ENCODE assay signal across 8 mouse cellular contexts in genomic region chr13:44730939-44731551, GRCm38 (mm10). TPM values are rescaled to one million over a fixed set of nuclear protein-coding genes. Genes with fewer than 3 reads are reported as not detected.
DNase-seq lines count a peak whose midpoint lies in the region; ATAC-seq lines count a peak whose summit lies in the region.

No protein-coding gene starts in this region.

- peak overlapping the region; percentile 93 for H3K9ac ChIP-seq in heart, embryonic 14.5 days (ENCODE audit: low read length)
- H3K9ac ChIP-seq in liver, embryonic 13.5 days: peak overlapping the region; percentile 95
- H3K9ac ChIP-seq in stomach, embryonic 14.5 days (replicated peaks; ENCODE audit: low read depth, low read length): peak overlapping the region; percentile 77

- no peaks in the 10 kb centered on the region for H3K27me3 ChIP-seq in heart, embryonic 14.5 days (ENCODE audit: control insufficient read depth, insufficient read depth, low read length)
- H3K27me3 ChIP-seq in liver, embryonic 13.5 days: no peaks in the 10 kb centered on the region
- H3K27me3 ChIP-seq in stomach, embryonic 14.5 days (ENCODE audit: control insufficient read depth, insufficient read depth, low read length): no peaks in the 10 kb centered on the region

- DNase-seq in c-Kit-negative CD71-positive TER-119-positive erythroid progenitor cells, embryonic 14.5 days (ENCODE audit: low read depth, low spot score): peak; percentile 75
- peak; percentile 67 for DNase-seq in fibroblast of lung, adult 2 months (ENCODE audit: low read depth)
- peak; percentile 93 for DNase-seq in kidney, postnatal 14 days
- DNase-seq in liver, embryonic 13.5 days: peak; percentile 81
- DNase-seq in natural killer cell, adult 2 months (ENCODE audit: low spot score in 2 of 2): peak; percentile 91 to 92

- peaks cover 5 to 28% of the 10 kb centered on the region in 2 experiments for H3K4me1 ChIP-seq in heart, embryonic 14.5 days (ENCODE audit: control insufficient read depth in 2 of 2, insufficient read depth in 2 of 2, low read length in 2 of 2)
- peaks cover 48% of the 10 kb centered on the region for H3K4me1 ChIP-seq in liver, embryonic 13.5 days (replicated peaks)
- peaks cover 14% of the 10 kb centered on the region for H3K4me1 ChIP-seq in stomach, embryonic 14.5 days (ENCODE audit: control insufficient read depth, insufficient read depth, low read length)

- peak overlapping the region; percentile 78 for H3K4me2 ChIP-seq in heart, embryonic 14.5 days (ENCODE audit: low read length)
- H3K4me2 ChIP-seq in liver, embryonic 13.5 days: peak overlapping the region; percentile 98
- H3K4me2 ChIP-seq in stomach, embryonic 14.5 days (replicated peaks; ENCODE audit: low read depth, low read length): peak overlapping the region; percentile 85

- no peaks in the 10 kb centered on the region for H3K9me3 ChIP-seq in heart, embryonic 14.5 days (ENCODE audit: control insufficient read depth, low read length)
- no peaks in the 10 kb centered on the region for H3K9me3 ChIP-seq in liver, embryonic 13.5 days (replicated peaks)
- H3K9me3 ChIP-seq in stomach, embryonic 14.5 days (ENCODE audit: control insufficient read depth, low read depth, low read length): no peaks in the 10 kb centered on the region

- peak; percentile 57 for ATAC-seq in CD4-positive, CD25-positive, alpha-beta regulatory T cell, adult 4 months
- ATAC-seq in heart, embryonic 14.5 days (ENCODE audit: insufficient number of reproducible peaks, insufficient read depth, low FRiP score, low read depth): peak; percentile 51
- ATAC-seq in liver, embryonic 13.5 days (ENCODE audit: low read depth): peak; percentile 58
- peak; percentile 79 for ATAC-seq in stomach, embryonic 14.5 days (ENCODE audit: insufficient number of reproducible peaks, insufficient read depth, low FRiP score, low read depth)

- no peaks in the 10 kb centered on the region for H3K36me3 ChIP-seq in heart, embryonic 14.5 days (ENCODE audit: control insufficient read depth, insufficient read depth, low read length)
- no peaks in the 10 kb centered on the region for H3K36me3 ChIP-seq in liver, embryonic 13.5 days
- H3K36me3 ChIP-seq in stomach, embryonic 14.5 days (ENCODE audit: control insufficient read depth, insufficient read depth, low read length): no peaks in the 10 kb centered on the region

- WGBS in heart, embryonic 14.5 days: under 1% methylated on average over 38 of the region's 41 CpGs
- WGBS in liver, embryonic 13.5 days (ENCODE audit: insufficient replicate concordance): under 1% methylated on average over 37 of the region's 41 CpGs
- WGBS in stomach, embryonic 14.5 days: under 1% methylated on average over 41 of the region's 41 CpGs

- peak overlapping the region; percentile 96 for H3K27ac ChIP-seq in heart, embryonic 14.5 days (replicated peaks in 1 of 2; ENCODE audit: control insufficient read depth in 1 of 2, insufficient read depth in 1 of 2, low read depth in 2 of 2, low read length in 2 of 2)
- peak overlapping the region; percentile 88 for H3K27ac ChIP-seq in liver, embryonic 13.5 days
- peak overlapping the region; percentile 91 for H3K27ac ChIP-seq in stomach, embryonic 14.5 days (ENCODE audit: low read length)

- H3K4me3 ChIP-seq in heart, embryonic 14.5 days (ENCODE audit: control insufficient read depth in 1 of 2, insufficient read depth in 1 of 2, low read depth in 1 of 2, low read length in 2 of 2): peak overlapping the region; percentile 81 to 89
- H3K4me3 ChIP-seq in liver, embryonic 13.5 days (replicated peaks): peak overlapping the region; percentile 86
- H3K4me3 ChIP-seq in stomach, embryonic 14.5 days (ENCODE audit: low read depth, low read length): peak overlapping the region; percentile 70

RNA-seq across cellular contexts. Expression of gene Jarid2, which starts 1.8 kb away (rescaled TPM):
- polyA plus RNA-seq in CD4-positive, CD25-positive, alpha-beta regulatory T cell, adult 4 months (2017; shearing (Covaris generic)): 10 to 100 TPM; 42.0 to 56.3 TPM
- 16.4 and 17.4 TPM in 2 replicates for polyA plus RNA-seq in heart, embryonic 14.5 days (2014; fragmentation: Nextera tagmentation; extraction: Ambion mirVana)
- 8.0 and 11.6 TPM in 2 replicates for polyA plus RNA-seq in liver, embryonic 13.5 days (2015; fragmentation: Nextera tagmentation; extraction: Ambion mirVana)
- 26.5 and 27.3 TPM in 2 replicates for polyA plus RNA-seq in stomach, embryonic 14.5 days (2014; fragmentation: Nextera tagmentation; extraction: Ambion mirVana)

Comparison
In these comparisons a context has a peak if more than half of its experiments do, and no peak if none do; other contexts are left out.
1. Peak in every context shown above with its lines: DNase-seq, ATAC-seq, H3K4me3 ChIP-seq and H3K27ac ChIP-seq.